Mouse (Mus musculus): Measurements from ENCODE around the gene Krt26.

The Krt26 gene

DNA sequence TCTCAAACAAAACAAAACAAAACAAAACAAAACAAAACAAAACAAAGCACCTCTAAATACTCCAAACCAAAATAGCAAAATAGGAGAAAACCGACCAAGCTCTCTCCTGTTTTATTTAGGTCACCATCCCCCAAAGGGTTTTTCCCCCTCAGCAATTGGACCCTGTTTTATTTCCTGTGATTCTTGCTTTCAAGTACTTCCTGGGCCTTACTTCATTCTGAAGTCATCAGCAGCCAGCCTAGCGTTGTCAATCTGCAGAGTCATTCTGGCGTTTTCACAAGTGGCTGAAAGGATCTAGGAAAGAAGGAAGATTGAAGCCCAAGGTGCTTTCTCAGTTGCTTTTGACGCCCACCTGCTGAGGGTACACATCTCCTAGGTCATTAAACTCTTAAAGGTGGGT lies 54.4 kb downstream of the Krt26 start:
- DNase-seq, result no peak

DNA sequence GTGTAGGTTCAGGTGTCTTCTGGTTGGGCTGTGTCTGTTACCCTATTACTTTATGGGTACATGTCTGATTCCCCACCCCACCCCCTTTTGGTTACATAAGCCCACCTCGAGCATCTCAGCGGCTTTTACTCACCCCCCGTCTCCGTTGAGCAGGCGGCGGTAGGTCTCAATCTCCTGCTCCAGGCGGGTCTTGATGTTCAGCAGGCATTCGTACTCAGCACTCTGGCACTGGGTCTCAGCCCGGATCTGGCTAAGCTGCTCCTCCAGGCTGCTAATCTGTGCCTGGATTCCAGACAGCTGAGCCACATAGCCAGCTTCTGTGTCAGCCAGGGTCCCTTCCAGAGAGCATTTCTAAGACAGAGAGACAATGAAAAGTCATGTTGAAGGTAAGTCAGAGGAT lies 56.6 kb downstream of the Krt26 start:
- no peak for DNase-seq

DNA sequence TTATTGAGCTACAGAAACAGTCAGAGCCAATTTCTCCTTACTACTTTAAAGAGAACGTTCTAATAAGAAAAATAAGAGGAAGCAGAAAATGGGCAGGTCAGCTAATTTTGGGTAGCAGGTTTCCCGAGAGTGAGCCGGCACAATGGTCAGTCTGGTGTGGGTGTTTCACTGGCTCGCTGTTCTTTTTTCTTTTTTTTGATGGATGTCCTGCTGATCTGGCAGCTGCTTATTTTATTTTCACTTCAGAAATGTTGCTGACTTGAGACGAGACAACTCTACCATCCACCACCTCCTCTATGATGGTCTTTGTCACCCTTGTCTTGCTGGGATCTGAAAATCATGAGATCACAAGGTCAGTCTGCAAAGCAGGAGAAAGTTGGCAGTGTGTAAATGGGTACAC lies 57.8 kb downstream of the Krt26 start:
- no peak for DNase-seq

Measured in thymus, postnatal 4 days (tissue).